Mouse (Mus musculus): Measurements from ENCODE around the gene Smarcd1.
A peak's percentile ranks its signal among the peaks of the same experiment; 100 is the strongest.

GRCm38 (mm10) chr15:99725341-99726155 is 23.6 kb downstream of the Smarcd1 start, which contains the start of gene Cox14:
- TF ChIP-seq POLR2A (IDR thresholded peaks at IDR 0.05; ENCODE audit: borderline replicate concordance, extremely low read depth, insufficient read depth, insufficient read length, poor library complexity, severe bottlenecking) (peak; percentile 67), CTCF (IDR thresholded peaks at IDR 0.05; ENCODE audit: borderline replicate concordance, extremely low read depth, insufficient read depth, insufficient read length) (peak; percentile 99)
